Mouse (Mus musculus) embryonic fibroblast, embryonic 13.5 days (primary cell): ENCODE measurements around the gene Camk1d. TPM values are rescaled to one million over a fixed set of nuclear protein-coding genes. Genes with fewer than 3 reads are reported as not detected.
"Not testable (repeated sequence)": the region's sequence is repeated elsewhere in the genome, so short reads cannot be mapped to it uniquely, and the experiment has no call there.

Experiments
- H3K27ac ChIP-seq: 2 replicates; pipeline ENCODE4 v1.5.1; 2012; ENCODE audit warnings: low read length, control low read depth, inconsistent platforms; ENCODE audit not compliant: insufficient read depth
- H3K4me1 ChIP-seq: 2 replicates; pipeline ENCODE4 v1.6.1; 2011; ENCODE audit warnings: low read length; ENCODE audit not compliant: control insufficient read depth, insufficient read depth
- H3K4me3 ChIP-seq: 2 replicates; pipeline ENCODE4 v1.5.1; 2011; ENCODE audit warnings: mild to moderate bottlenecking, control low read depth, low read length; ENCODE audit not compliant: insufficient read depth
- CTCF ChIP-seq: IDR thresholded peaks from 2 replicates; pipeline ENCODE4 v1.5.1; 2011; ENCODE audit warnings: mild to moderate bottlenecking, control low read depth, low read length, moderate library complexity, borderline replicate concordance; ENCODE audit not compliant: insufficient read depth
- POLR2A ChIP-seq: IDR thresholded peaks from 2 replicates; pipeline ENCODE4 v1.6.1; 2011; ENCODE audit warnings: low read depth, mild to moderate bottlenecking, control low read depth, low read length, moderate library complexity
- polyA plus RNA-seq: library from polyadenylated mRNA; stranded (reverse); fragments of >200 nt; gene quantifications from 2 replicates; pipeline ENCODE4 v1.2.4, GENCODE M21; 2011; ENCODE audit warnings: low read depth; ENCODE audit not compliant: missing spikeins, insufficient read length

Camk1d gene
- polyA plus RNA-seq, 1 experiment: 4.3 TPM

- Histone ChIP-seq H3K27ac (no peak overlapping the region), H3K4me1 (peaks cover 2% of the 10 kb centered on the region; the same call in 1 of the 2 replicates), H3K4me3 (no peak overlapping the region)
- TF ChIP-seq CTCF (no peak), POLR2A (no peak)
Measured at GRCm38 (mm10) chr2:5294451-5294850, 419.9 kb downstream of the Camk1d start.

GRCm38 (mm10) chr2:5288593-5288992 lies 425.7 kb downstream of the Camk1d start:
- TF ChIP-seq CTCF (no peak), POLR2A (no peak)
- Histone ChIP-seq H3K27ac (no peak overlapping the region), H3K4me1 (peaks cover 10% of the 10 kb centered on the region)

GRCm38 (mm10) chr2:5287044-5287380 lies 427.3 kb downstream of the Camk1d start:
- no peak overlapping the region for H3K27ac ChIP-seq
- peaks cover 10% of the 10 kb centered on the region for H3K4me1 ChIP-seq
- TF ChIP-seq CTCF (no peak), POLR2A (no peak)
- H3K4me3 ChIP-seq: no peak overlapping the region

More at GRCm38 (mm10) chr2:5288593-5288992, 425.7 kb downstream of the Camk1d start:
- no peak overlapping the region for H3K4me3 ChIP-seq

- Histone ChIP-seq H3K4me3 (no peak overlapping the region), H3K27ac (peak overlapping the region; percentile 87), H3K4me1 (peaks cover 10% of the 10 kb centered on the region)
- TF ChIP-seq CTCF (no peak), POLR2A (no peak)
Measured at GRCm38 (mm10) chr2:5286189-5287043, 427.9 kb downstream of the Camk1d start.

- H3K4me3 ChIP-seq: no peak overlapping the region
- no peak for TF ChIP-seq CTCF
- TF ChIP-seq POLR2A: no peak
Measured at GRCm38 (mm10) chr2:5284351-5284750, 430.0 kb downstream of the Camk1d start.

GRCm38 (mm10) chr2:5282623-5283022 lies 431.7 kb downstream of the Camk1d start:
- TF ChIP-seq POLR2A: no peak
- TF ChIP-seq CTCF: no peak
- no peak overlapping the region for H3K4me3 ChIP-seq
- H3K27ac ChIP-seq: no peak overlapping the region
- peaks cover 10% of the 10 kb centered on the region for H3K4me1 ChIP-seq

More at GRCm38 (mm10) chr2:5284351-5284750, 430.0 kb downstream of the Camk1d start:
- Histone ChIP-seq H3K4me1 (peaks cover 10% of the 10 kb centered on the region), H3K27ac (no peak overlapping the region)

- no peak overlapping the region for H3K4me3 ChIP-seq
- no peaks in the 10 kb centered on the region for H3K4me1 ChIP-seq
- H3K27ac ChIP-seq: no peak overlapping the region
- TF ChIP-seq CTCF (no peak), POLR2A (no peak)
Measured at GRCm38 (mm10) chr2:5267980-5268379, 446.3 kb downstream of the Camk1d start.

- no peak for TF ChIP-seq POLR2A
- TF ChIP-seq CTCF: no peak
- Histone ChIP-seq H3K27ac (no peak overlapping the region), H3K4me1 (no peaks in the 10 kb centered on the region), H3K4me3 (no peak overlapping the region)
Measured at GRCm38 (mm10) chr2:5262279-5262678, 452.0 kb downstream of the Camk1d start.

- Histone ChIP-seq H3K4me3 (no peak overlapping the region), H3K4me1 (no peaks in the 10 kb centered on the region), H3K27ac (no peak overlapping the region)
- TF ChIP-seq CTCF (no peak), POLR2A (no peak)
Measured at GRCm38 (mm10) chr2:5258250-5258649, 456.1 kb downstream of the Camk1d start.

GRCm38 (mm10) chr2:5249969-5250368 lies 464.3 kb downstream of the Camk1d start:
- Histone ChIP-seq H3K27ac (no peak overlapping the region), H3K4me1 (no peaks in the 10 kb centered on the region), H3K4me3 (no peak overlapping the region)
- TF ChIP-seq CTCF: no peak
- no peak for TF ChIP-seq POLR2A

- not testable (repeated sequence) for H3K4me1 ChIP-seq
Measured at GRCm38 (mm10) chr2:5249199-5249598, 465.1 kb downstream of the Camk1d start.

More at GRCm38 (mm10) chr2:5249199-5249598, 465.1 kb downstream of the Camk1d start:
- H3K27ac ChIP-seq, H3K4me3 ChIP-seq: not testable (repeated sequence)
